Mouse (Mus musculus) stomach, postnatal 0 days (tissue): Measurements from ENCODE around the gene Trpm4. TPM values are rescaled to one million over a fixed set of nuclear protein-coding genes. Genes with fewer than 3 reads are reported as not detected.

Experiments
- ATAC-seq: fragments of 200-750 bp; cut with Nextera tagmentation; 2 replicates; pipeline ENCODE4 v1.8.0; 2017; ENCODE audit not compliant: low FRiP score, low TSS enrichment
- DNase-seq: peaks from one replicate; pipeline ENCODE4 v3.0.0-alpha.2; 2016; ENCODE audit warnings: low spot score
- H3K27ac ChIP-seq: fragments of 300-500 bp; sonication (generic); replicated peaks from 2 replicates; pipeline ENCODE4 v1.5.1; 2014; ENCODE audit warnings: mild to moderate bottlenecking, control low read depth
- H3K27me3 ChIP-seq: fragments of 300-500 bp; sonication (generic); 2 replicates; pipeline ENCODE4 v1.6.1; 2014; ENCODE audit warnings: low read length; ENCODE audit not compliant: control insufficient read depth, insufficient read depth
- H3K36me3 ChIP-seq: fragments of 300-500 bp; sonication (generic); 2 replicates; pipeline ENCODE4 v1.6.1; 2014; ENCODE audit warnings: low read length, mixed read lengths; ENCODE audit not compliant: control insufficient read depth, insufficient read depth
- H3K4me1 ChIP-seq: fragments of 300-500 bp; sonication (generic); replicated peaks from 2 replicates; pipeline ENCODE4 v1.6.1; 2014; ENCODE audit warnings: antibody characterized with exemption; ENCODE audit not compliant: control insufficient read depth, insufficient read depth
- H3K4me2 ChIP-seq: fragments of 300-500 bp; sonication (generic); replicated peaks from 2 replicates; pipeline ENCODE4 v1.6.1; 2014; ENCODE audit warnings: low read depth, mild to moderate bottlenecking, control low read depth, moderate library complexity
- H3K4me3 ChIP-seq: fragments of 300-500 bp; sonication (generic); 2 replicates; pipeline ENCODE4 v1.5.1; 2014; ENCODE audit warnings: low read depth, low read length, control low read depth
- H3K9ac ChIP-seq: fragments of 300-500 bp; sonication (generic); 2 replicates; pipeline ENCODE4 v1.6.1; 2014; ENCODE audit warnings: mild to moderate bottlenecking, low read length, control low read depth, mixed read lengths
- H3K9me3 ChIP-seq: fragments of 300-500 bp; sonication (generic); 2 replicates; pipeline ENCODE4 v1.6.1; 2016; ENCODE audit warnings: low read length; ENCODE audit not compliant: control insufficient read depth
- CTCF ChIP-seq: IDR thresholded peaks from 2 replicates; pipeline ENCODE4 v1.5.1; 2016; ENCODE audit warnings: antibody characterized with exemption, low read depth, mild to moderate bottlenecking, moderate library complexity
- EP300 ChIP-seq: optimal IDR thresholded peaks from 2 replicates; pipeline ENCODE3; 2016; ENCODE audit warnings: antibody characterized with exemption
- WGBS: fragments of 180-500 bp; shearing (Covaris S2); extraction: QIAGEN DNeasy Blood & Tissue Kit; methylation state at CpG from one replicate; pipeline ENCODE4 v1.1.7; 2014; 5-methylcytosine and 5-hydroxymethylcytosine counted together
- polyA plus RNA-seq: library from polyadenylated mRNA; unstranded; fragments of >200 nt; fragmentation: Nextera tagmentation; extraction: Ambion mirVana; gene quantifications from 2 replicates; pipeline ENCODE4 v1.2.1, GENCODE M21; 2015

Trpm4 gene
- polyA plus RNA-seq, 1 experiment from 2014 or later: 23.7 TPM

GRCm38 (mm10) chr7:45304869-45305268 lies 28.7 kb downstream of the Trpm4 start:
- Histone ChIP-seq H3K9me3 (no peaks in the 10 kb centered on the region), H3K4me3 (no peak overlapping the region), H3K36me3 (peaks cover 14% of the 10 kb centered on the region), H3K9ac (no peak overlapping the region), H3K4me1 (no peaks in the 10 kb centered on the region), H3K27me3 (no peaks in the 10 kb centered on the region), H3K4me2 (peak overlapping the region; percentile 5; the same call in 1 of the 2 replicates), H3K27ac (no peak overlapping the region)
- no peak for TF ChIP-seq CTCF
- no peak for TF ChIP-seq EP300
- ATAC-seq (no peak; the same call in 1 of the 2 replicates), DNase-seq (no peak)
- 43% methylated on average over 11 of the region's 13 CpGs for WGBS

- no peak overlapping the region for H3K4me3 ChIP-seq
- no peak overlapping the region for H3K9ac ChIP-seq
- TF ChIP-seq CTCF (no peak), EP300 (no peak)
- no peaks in the 10 kb centered on the region for H3K4me1 ChIP-seq
- DNase-seq (no peak), ATAC-seq (no peak)
- no peaks in the 10 kb centered on the region for H3K27me3 ChIP-seq
- WGBS: 49% methylated on average over 8 of the region's 8 CpGs
- no peak overlapping the region for H3K27ac ChIP-seq
- H3K36me3 ChIP-seq: peaks cover 9% of the 10 kb centered on the region
- H3K9me3 ChIP-seq: no peaks in the 10 kb centered on the region
- H3K4me2 ChIP-seq: no peak overlapping the region
Measured at GRCm38 (mm10) chr7:45302626-45303025, 31.0 kb downstream of the Trpm4 start.

GRCm38 (mm10) chr7:45300270-45300669 lies 33.3 kb downstream of the Trpm4 start:
- Histone ChIP-seq H3K4me2 (no peak overlapping the region), H3K9me3 (no peaks in the 10 kb centered on the region)
- peak; percentile 14; the same call in 1 of the 2 replicates for ATAC-seq

GRCm38 (mm10) chr7:45299752-45300151 lies 33.8 kb downstream of the Trpm4 start:
- Histone ChIP-seq H3K9ac (no peak overlapping the region), H3K27ac (no peak overlapping the region), H3K4me2 (no peak overlapping the region), H3K36me3 (peaks cover 9% of the 10 kb centered on the region), H3K27me3 (no peaks in the 10 kb centered on the region), H3K4me3 (no peak overlapping the region), H3K4me1 (no peaks in the 10 kb centered on the region), H3K9me3 (no peaks in the 10 kb centered on the region)
- no peak for TF ChIP-seq EP300
- TF ChIP-seq CTCF: peak; percentile 91
- peak; percentile 83 for ATAC-seq
- DNase-seq: peak; percentile 78
- WGBS: 3% methylated on average over 5 of the region's 5 CpGs

More at GRCm38 (mm10) chr7:45300270-45300669, 33.3 kb downstream of the Trpm4 start:
- Histone ChIP-seq H3K9ac (no peak overlapping the region), H3K4me1 (no peaks in the 10 kb centered on the region), H3K27ac (no peak overlapping the region), H3K4me3 (no peak overlapping the region), H3K36me3 (peaks cover 9% of the 10 kb centered on the region), H3K27me3 (no peaks in the 10 kb centered on the region)
- peak; percentile 73 for DNase-seq
- no peak for TF ChIP-seq EP300
- peak; percentile 81 for TF ChIP-seq CTCF
- WGBS: 10% methylated on average over 6 of the region's 6 CpGs

- DNase-seq: no peak
- Histone ChIP-seq H3K4me2 (no peak overlapping the region), H3K36me3 (no peaks in the 10 kb centered on the region), H3K27me3 (no peaks in the 10 kb centered on the region), H3K9me3 (no peaks in the 10 kb centered on the region), H3K4me3 (no peak overlapping the region), H3K27ac (no peak overlapping the region), H3K4me1 (no peaks in the 10 kb centered on the region), H3K9ac (no peak overlapping the region)
- WGBS: 50% methylated on average over 3 of the region's 3 CpGs
- TF ChIP-seq EP300 (no peak), CTCF (no peak)
- ATAC-seq: peak; percentile 52; the same call in 1 of the 2 replicates
Measured at GRCm38 (mm10) chr7:45297563-45297962, 36.0 kb downstream of the Trpm4 start.

- TF ChIP-seq CTCF (no peak), EP300 (no peak)
- no peaks in the 10 kb centered on the region for H3K27me3 ChIP-seq
- no peaks in the 10 kb centered on the region for H3K4me1 ChIP-seq
- H3K9ac ChIP-seq: no peak overlapping the region
- WGBS: 73% methylated on average over 1 of the region's 1 CpGs
- no peak overlapping the region for H3K4me2 ChIP-seq
- no peak for ATAC-seq
- H3K9me3 ChIP-seq: no peaks in the 10 kb centered on the region
- no peak for DNase-seq
- no peak overlapping the region for H3K27ac ChIP-seq
- H3K36me3 ChIP-seq: no peaks in the 10 kb centered on the region
- H3K4me3 ChIP-seq: no peak overlapping the region
Measured at GRCm38 (mm10) chr7:45296626-45297025, 37.0 kb downstream of the Trpm4 start.
